Mouse (Mus musculus) ovary, adult 10 weeks (tissue): ENCODE results near the gene Castor2. TPM values are rescaled to one million over a fixed set of nuclear protein-coding genes. Genes with fewer than 3 reads are reported as not detected.

Source experiments
- polyA plus RNA-seq: library from polyadenylated mRNA; stranded (reverse); fragments of 350-450 nt; fragmentation: Illumina TruSeq; extraction: RNeasy Lipid Tissue Mini Kit (QIAGEN cat#74804); gene quantifications from one replicate; pipeline ENCODE4 v1.2.3, GENCODE M21; 2014

Gene Castor2
- 4.5 TPM for polyA plus RNA-seq

GRCm38 (mm10) chr5:134099496-134100211, at the start of gene Castor2:
Castor2 (plus strand) TSS chr5:134099711.

GRCm38 (mm10) chr5:134176169-134176881, 76.8 kb downstream of the Castor2 start, which contains the start of gene Rcc1l:
Rcc1l (minus strand) TSS chr5:134176774.

GRCm38 (mm10) chr5:134183880-134184808, 84.6 kb downstream of the Castor2 start, which contains the start of gene Gtf2ird2:
Gtf2ird2 (plus strand) TSS chr5:134184019.

Other genes with a start within 250 kb of the Castor2 start
- 1.5 TPM for gene Rcc1l, start 77.1 kb downstream of the Castor2 start, polyA plus RNA-seq
- gene Gtf2ird2, start 84.3 kb downstream of the Castor2 start, polyA plus RNA-seq = 4.6 TPM
- gene Ncf1, start 129.9 kb downstream of the Castor2 start, polyA plus RNA-seq = 1.6 TPM
- 150 TPM for gene Gtf2i, start 215.0 kb downstream of the Castor2 start, polyA plus RNA-seq